11 mouse cellular contexts compared by ENCODE assay signal in genomic region chr5:32416881-32417280, GRCm38 (mm10). TPM values are rescaled to one million over a fixed set of nuclear protein-coding genes. Genes with fewer than 3 reads are reported as not detected.
DNase-seq lines count a peak whose midpoint lies in the region; ATAC-seq and TF ChIP-seq lines count a peak whose summit lies in the region.
"Had no signal": no experiment of that assay in that cellular context is flagged by ENCODE, and none has a peak within 500 bp of the region (broad histone marks: within the 10 kb centered on the region; RNA-seq: fewer than 3 reads in every experiment).

No protein-coding gene starts in this region.

- no peak overlapping the region for H3K4me3 ChIP-seq in midbrain, postnatal 0 days (ENCODE audit: low read depth, low read length)
- no peak overlapping the region for H3K4me3 ChIP-seq in midbrain, embryonic 10.5 days
- no peak overlapping the region for H3K4me3 ChIP-seq in kidney, embryonic 15.5 days (replicated peaks)
- no peak overlapping the region for H3K4me3 ChIP-seq in stomach, postnatal 0 days (ENCODE audit: low read depth, low read length)
- H3K4me3 ChIP-seq: embryonic facial prominence, embryonic 12.5 days; neural tube, embryonic 13.5 days had no signal

- H3K36me3 ChIP-seq in midbrain, postnatal 0 days (ENCODE audit: insufficient read depth, low read length): no peaks in the 10 kb centered on the region
- H3K36me3 ChIP-seq in midbrain, embryonic 10.5 days: no peaks in the 10 kb centered on the region
- H3K36me3 ChIP-seq in kidney, embryonic 15.5 days: no peaks in the 10 kb centered on the region
- H3K36me3 ChIP-seq in stomach, postnatal 0 days (ENCODE audit: control insufficient read depth, insufficient read depth, low read length): no peaks in the 10 kb centered on the region
- H3K36me3 ChIP-seq: embryonic facial prominence, embryonic 12.5 days; G1E; neural tube, embryonic 13.5 days had no signal

- 59% methylated on average over 4 of the region's 4 CpGs for WGBS in midbrain, postnatal 0 days
- 58% methylated on average over 4 of the region's 4 CpGs for WGBS in midbrain, embryonic 10.5 days
- WGBS in kidney, embryonic 15.5 days: 38% methylated on average over 4 of the region's 4 CpGs
- 34% methylated on average over 4 of the region's 4 CpGs for WGBS in stomach, postnatal 0 days

- no peaks in the 10 kb centered on the region for H3K27me3 ChIP-seq in midbrain, postnatal 0 days (ENCODE audit: insufficient read depth, low read length)
- no peaks in the 10 kb centered on the region for H3K27me3 ChIP-seq in midbrain, embryonic 10.5 days (ENCODE audit: low read depth, poor library complexity, severe bottlenecking)
- H3K27me3 ChIP-seq in kidney, embryonic 15.5 days: no peaks in the 10 kb centered on the region
- no peaks in the 10 kb centered on the region for H3K27me3 ChIP-seq in stomach, postnatal 0 days (ENCODE audit: control insufficient read depth, insufficient read depth, low read length)
- H3K27me3 ChIP-seq: embryonic facial prominence, embryonic 12.5 days; neural tube, embryonic 13.5 days had no signal

- TF ChIP-seq EP300 in stomach, postnatal 0 days (optimal IDR thresholded peaks at IDR 0.05): no peak

- intact Hi-C loops in gastrocnemius, postnatal 36 days (cut with DNase I): loop anchor here (5.0 kb wide), 1 partner anchor 35 kb away; no protein-coding TSS in a partner anchor

- TF ChIP-seq CTCF in midbrain, postnatal 0 days (IDR thresholded peaks at IDR 0.05): no peak
- TF ChIP-seq CTCF in stomach, postnatal 0 days (IDR thresholded peaks at IDR 0.05; ENCODE audit: low read depth): no peak

- peak; percentile 50 for DNase-seq in midbrain, postnatal 0 days (ENCODE audit: low spot score)
- DNase-seq in midbrain, embryonic 10.5 days (ENCODE audit: low spot score): no peak
- peak; percentile 41 to 63 for DNase-seq in gastrocnemius, postnatal 36 days
- DNase-seq in stomach, postnatal 0 days (ENCODE audit: low spot score): no peak
- DNase-seq in left cerebral cortex, adult 8-10 months (ENCODE audit: low spot score in 2 of 2): no peak
- no peak for DNase-seq in neural tube, embryonic 10.5 days (ENCODE audit: extremely low spot score, low spot score)
- DNase-seq in frontal cortex, postnatal 14 days (ENCODE audit: low spot score in 2 of 2): no peak

- no peak overlapping the region for H3K4me2 ChIP-seq in midbrain, postnatal 0 days (ENCODE audit: low read depth, low read length, poor library complexity, severe bottlenecking)
- no peak overlapping the region for H3K4me2 ChIP-seq in kidney, embryonic 15.5 days
- no peak overlapping the region for H3K4me2 ChIP-seq in stomach, postnatal 0 days (replicated peaks; ENCODE audit: low read depth)
- H3K4me2 ChIP-seq: embryonic facial prominence, embryonic 12.5 days; neural tube, embryonic 13.5 days had no signal

- H3K27ac ChIP-seq in midbrain, postnatal 0 days (ENCODE audit: low read depth, low read length): no peak overlapping the region
- H3K27ac ChIP-seq in midbrain, embryonic 10.5 days (replicated peaks): no peak overlapping the region
- H3K27ac ChIP-seq in kidney, embryonic 15.5 days: 0 out of 2 replicates have a peak overlapping the region, but pooled peaks have one; percentile 25
- no peak overlapping the region for H3K27ac ChIP-seq in stomach, postnatal 0 days (replicated peaks)
- H3K27ac ChIP-seq: embryonic facial prominence, embryonic 12.5 days; neural tube, embryonic 13.5 days had no signal

- 0 out of 2 replicates have a peak, but pooled peaks cover 4% of the 10 kb centered on the region for H3K4me1 ChIP-seq in midbrain, postnatal 0 days (ENCODE audit: insufficient read depth, low read length)
- peaks cover 18% of the 10 kb centered on the region for H3K4me1 ChIP-seq in midbrain, embryonic 10.5 days
- peaks cover 42% of the 10 kb centered on the region for H3K4me1 ChIP-seq in kidney, embryonic 15.5 days
- H3K4me1 ChIP-seq in stomach, postnatal 0 days (replicated peaks; ENCODE audit: control insufficient read depth, insufficient read depth): 0 out of 2 replicates have a peak, but pooled peaks cover 8% of the 10 kb centered on the region

- no peaks in the 10 kb centered on the region for H3K9me3 ChIP-seq in midbrain, postnatal 0 days (ENCODE audit: low read length)
- H3K9me3 ChIP-seq in midbrain, embryonic 10.5 days (replicated peaks): no peaks in the 10 kb centered on the region
- no peaks in the 10 kb centered on the region for H3K9me3 ChIP-seq in kidney, embryonic 15.5 days (replicated peaks)
- no peaks in the 10 kb centered on the region for H3K9me3 ChIP-seq in stomach, postnatal 0 days (ENCODE audit: control insufficient read depth, low read length)
- H3K9me3 ChIP-seq: embryonic facial prominence, embryonic 12.5 days; G1E; neural tube, embryonic 13.5 days had no signal

- no peak for ATAC-seq in midbrain, postnatal 0 days (ENCODE audit: low FRiP score)
- no peak for ATAC-seq in kidney, embryonic 15.5 days (replicated peaks; ENCODE audit: low FRiP score)
- peak; percentile 34; the same call in 1 of the 2 replicates for ATAC-seq in stomach, postnatal 0 days (ENCODE audit: low FRiP score, low TSS enrichment)

- no peak overlapping the region for H3K9ac ChIP-seq in midbrain, postnatal 0 days (replicated peaks; ENCODE audit: low read length, poor library complexity, severe bottlenecking)
- H3K9ac ChIP-seq in kidney, embryonic 15.5 days: no peak overlapping the region
- no peak overlapping the region for H3K9ac ChIP-seq in stomach, postnatal 0 days (ENCODE audit: low read length)
- H3K9ac ChIP-seq: embryonic facial prominence, embryonic 12.5 days; neural tube, embryonic 13.5 days had no signal

RNA-seq across cellular contexts. Expression of gene Ppp1cb, which starts 41.8 kb away (rescaled TPM):
- 144 and 189 TPM in 2 replicates for total RNA-seq in midbrain, postnatal 0 days (2014; rRNA removed)
- 200 and 204 TPM in 2 replicates for polyA plus RNA-seq in midbrain, postnatal 0 days (2015; fragmentation: Nextera tagmentation; extraction: Ambion mirVana)
- polyA plus RNA-seq in midbrain, embryonic 10.5 days (2016; fragmentation: Nextera tagmentation; extraction: Ambion mirVana): 205 and 213 TPM in 2 replicates
- total RNA-seq in gastrocnemius, postnatal 36 days (2021): 100 to 1,000 TPM; 376 to 428 TPM
- 213 and 221 TPM in 2 replicates for polyA plus RNA-seq in kidney, embryonic 15.5 days (2015; fragmentation: Nextera tagmentation; extraction: Ambion mirVana)
- polyA plus RNA-seq in stomach, postnatal 0 days (2015; fragmentation: Nextera tagmentation; extraction: Ambion mirVana): 182 and 193 TPM in 2 replicates
- 100 to 1,000 TPM; 369 to 425 (median 401) TPM for total RNA-seq in left cerebral cortex, adult 8-10 months (2022)

Comparison
In these comparisons a context has a peak if more than half of its experiments do, and no peak if none do; other contexts are left out.
1. DNase-seq: peak in midbrain, postnatal 0 days (single experiment) and gastrocnemius, postnatal 36 days (2 of 2); none in midbrain, embryonic 10.5 days (single experiment), stomach, postnatal 0 days (single experiment), left cerebral cortex, adult 8-10 months (0 of 2), neural tube, embryonic 10.5 days (single experiment) and frontal cortex, postnatal 14 days (0 of 2).